21 mouse cellular contexts compared by ENCODE assay signal in genomic region chr8:106017130-106017529, GRCm38 (mm10). TPM values are rescaled to one million over a fixed set of nuclear protein-coding genes. Genes with fewer than 3 reads are reported as not detected.
DNase-seq lines count a peak whose midpoint lies in the region; ATAC-seq and TF ChIP-seq lines count a peak whose summit lies in the region.
"Had no signal": no experiment of that assay in that cellular context is flagged by ENCODE, and none has a peak within 500 bp of the region (broad histone marks: within the 10 kb centered on the region; RNA-seq: fewer than 3 reads in every experiment).

No protein-coding gene starts in this region.

- H3K36me3 ChIP-seq in G1E (replicated peaks), result peaks cover 70% of the 10 kb centered on the region

- DNase-seq in G1E (ENCODE audit: low spot score), result peak; percentile 72
- peak; percentile 33 to 50 for DNase-seq in natural killer cell, adult 2 months (ENCODE audit: low spot score in 2 of 2)
- peak; percentile 57 for DNase-seq in thymus, postnatal 25 days
- DNase-seq in cerebellum, adult 11-12 months, result no peak
- DNase-seq in layer of hippocampus, adult 9-10 months (ENCODE audit: low spot score), result no peak
- DNase-seq in heart, adult 11 months, result no peak
- DNase-seq: adrenal gland, adult 8-10 months; cerebellum, adult 8-10 months; forebrain, postnatal 0 days; gastrocnemius, adult 2 months; liver, postnatal 0 days; right cerebral cortex, postnatal 25 days had no signal

- H3K27me3 ChIP-seq in G1E (ENCODE audit: insufficient read depth, low read length), result no peaks in the 10 kb centered on the region
- H3K27me3 ChIP-seq: kidney, embryonic 15.5 days; limb, embryonic 13.5 days; midbrain, embryonic 13.5 days; stomach, embryonic 15.5 days had no signal

- H3K9me3 ChIP-seq in G1E (replicated peaks), result no peaks in the 10 kb centered on the region
- H3K9me3 ChIP-seq: heart, embryonic 10.5 days; kidney, embryonic 15.5 days; limb, embryonic 13.5 days; midbrain, embryonic 13.5 days; stomach, embryonic 15.5 days had no signal

- no peak for TF ChIP-seq CTCF in G1E (IDR thresholded peaks at IDR 0.05; ENCODE audit: low read depth, low read length)

- ATAC-seq in G1E (ENCODE audit: extremely low read depth, insufficient number of reproducible peaks, low FRiP score, poor library complexity, severe bottlenecking), result peak; percentile 40
- ATAC-seq in erythroid progenitor cell, adult 5-6 weeks (replicated peaks; ENCODE audit: low FRiP score, poor library complexity, severe bottlenecking), result 0 out of 2 replicates have a peak, but pooled peaks have one; percentile 21
- ATAC-seq: forebrain, postnatal 0 days; liver, postnatal 0 days; midbrain, embryonic 13.5 days had no signal

- H3K4me1 ChIP-seq in G1E (ENCODE audit: insufficient read depth, low read depth, low read length), result peaks cover 29% of the 10 kb centered on the region
- H3K4me1 ChIP-seq: heart, embryonic 10.5 days; limb, embryonic 13.5 days; stomach, embryonic 15.5 days had no signal

- H3K4me3 ChIP-seq in G1E (ENCODE audit: low read depth, low read length), result no peak overlapping the region
- H3K4me3 ChIP-seq: gastrocnemius, adult 2 months; heart, embryonic 10.5 days; kidney, embryonic 15.5 days; layer of hippocampus, adult 2 months; limb, embryonic 13.5 days; midbrain, embryonic 13.5 days; stomach, embryonic 15.5 days had no signal

RNA-seq across cellular contexts. Expression of gene Ddx28, which starts 5.4 kb away (rescaled TPM):
- 9.9 TPM in 2 replicates for total RNA-seq in G1E (2014; fragmentation: Nextera tagmentation)
- total RNA-seq in G1E (2017), result 18.6 and 19.4 TPM in 2 replicates
- polyA plus RNA-seq in G1E (2012), result 22.6 and 26.0 TPM in 2 replicates
- 1.8 and 4.6 TPM in 2 replicates for total RNA-seq in erythroid progenitor cell, adult 5-6 weeks (2015; ENCODE audit: low replicate concordance)
- total RNA-seq in erythroid progenitor cell, adult 5-6 weeks (2017; ENCODE audit: low replicate concordance), result 3.2 and 5.0 TPM in 2 replicates

RNA-seq across cellular contexts. Expression of gene Dpep2nb, which starts 11.4 kb away (rescaled TPM):
- total RNA-seq in G1E (2014; fragmentation: Nextera tagmentation) (not detected in 2 replicates), G1E (2017) (0.16 TPM in 1 of 2 replicates, not detected in the other)
- polyA plus RNA-seq in G1E (2012), result not detected in 2 replicates
- not detected in 2 replicates for total RNA-seq in erythroid progenitor cell, adult 5-6 weeks (2015; ENCODE audit: low replicate concordance)
- total RNA-seq in erythroid progenitor cell, adult 5-6 weeks (2017; ENCODE audit: low replicate concordance), result not detected in 2 replicates
- total RNA-seq: adrenal gland, adult 8-10 months; forebrain, postnatal 0 days; gastrocnemius, adult 2 months; heart, postnatal 25 days; layer of hippocampus, adult 2 months had no signal
- polyA plus RNA-seq: forebrain, postnatal 0 days; heart, embryonic 10.5 days; limb, embryonic 13.5 days; liver, postnatal 0 days; midbrain, embryonic 13.5 days; neural tube, embryonic 11.5 days; stomach, embryonic 15.5 days had no signal

RNA-seq across cellular contexts. Expression of gene Dus2, which starts 26.0 kb away (rescaled TPM):
- 20.9 and 21.7 TPM in 2 replicates for total RNA-seq in G1E (2014; fragmentation: Nextera tagmentation)
- total RNA-seq in G1E (2017), result 14.2 and 18.3 TPM in 2 replicates
- polyA plus RNA-seq in G1E (2012), result 3.6 and 3.9 TPM in 2 replicates
- total RNA-seq in erythroid progenitor cell, adult 5-6 weeks (2015; ENCODE audit: low replicate concordance), result 0.72 and 6.7 TPM in 2 replicates
- total RNA-seq in erythroid progenitor cell, adult 5-6 weeks (2017; ENCODE audit: low replicate concordance), result 6.3 and 14.4 TPM in 2 replicates

RNA-seq across cellular contexts. Expression of gene Dpep3, which starts 37.9 kb away (rescaled TPM):
- total RNA-seq in G1E (2014; fragmentation: Nextera tagmentation), result not detected in 2 replicates
- total RNA-seq in G1E (2017), result 0.05 TPM in 1 of 2 replicates, not detected in the other
- polyA plus RNA-seq in G1E (2012), result not detected in 2 replicates
- total RNA-seq in erythroid progenitor cell, adult 5-6 weeks (2015; ENCODE audit: low replicate concordance), result not detected in 2 replicates
- total RNA-seq in erythroid progenitor cell, adult 5-6 weeks (2017; ENCODE audit: low replicate concordance), result not detected in 2 replicates
- total RNA-seq: adrenal gland, adult 8-10 months; forebrain, postnatal 0 days; heart, postnatal 25 days; layer of hippocampus, adult 2 months had no signal
- polyA plus RNA-seq: forebrain, postnatal 0 days; heart, embryonic 10.5 days; kidney, embryonic 15.5 days; limb, embryonic 13.5 days; liver, postnatal 0 days; midbrain, embryonic 13.5 days; neural tube, embryonic 11.5 days; stomach, embryonic 15.5 days had no signal

RNA-seq across cellular contexts. Expression of gene Nfatc3, which starts 41.5 kb away (rescaled TPM):
- 189 and 192 TPM in 2 replicates for total RNA-seq in G1E (2014; fragmentation: Nextera tagmentation)
- total RNA-seq in G1E (2017), result 29.6 and 31.0 TPM in 2 replicates
- polyA plus RNA-seq in G1E (2012), result 13.0 and 15.0 TPM in 2 replicates
- 71.3 and 80.4 TPM in 2 replicates for total RNA-seq in erythroid progenitor cell, adult 5-6 weeks (2015; ENCODE audit: low replicate concordance)
- total RNA-seq in erythroid progenitor cell, adult 5-6 weeks (2017; ENCODE audit: low replicate concordance), result 32.7 and 37.5 TPM in 2 replicates

Comparison
In these comparisons a context has a peak if more than half of its experiments do, and no peak if none do; other contexts are left out.
1. DNase-seq: peak in G1E (single experiment), natural killer cell, adult 2 months (2 of 2) and thymus, postnatal 25 days (single experiment); none in cerebellum, adult 11-12 months (single experiment), layer of hippocampus, adult 9-10 months (single experiment) and heart, adult 11 months (single experiment).